Mouse (Mus musculus): ENCODE results near the gene Serinc1.

GRCm38 (mm10) chr10:57477121-57477843 lies 55.0 kb downstream of the Serinc1 start:
- TF ChIP-seq CTCF (IDR thresholded peaks at IDR 0.05; ENCODE audit: control insufficient read depth, insufficient read depth, insufficient replicate concordance, low read depth, low read length) (no peak), POLR2A (IDR thresholded peaks at IDR 0.05; ENCODE audit: control insufficient read depth, low read depth, low read length) (no peak)
